Mouse (Mus musculus): ENCODE measurements at regions not wholly inside any gene's neighbourhood (a gene's known extent, or its start where the extent isn't known, plus 50 kb on each side); places are given as distances from the start of the nearest gene placed in this dataset.

- TF ChIP-seq POLR2A (IDR thresholded peaks at IDR 0.05; ENCODE audit: extremely low read depth, insufficient read depth, low read length) (no peak), CTCF (IDR thresholded peaks at IDR 0.05; ENCODE audit: low read depth, low read length) (no peak)
Observed at GRCm38 (mm10) chr7:136452561-136452960, 441.9 kb upstream of the Mgmt start.
